Mouse (Mus musculus) spleen, adult 2 months (tissue): ENCODE measurements at regions not wholly inside any gene's neighbourhood (a gene's known extent, or its start where the extent isn't known, plus 50 kb on each side); places are given as distances from the start of the nearest gene placed in this dataset.

ENCODE experiments used
- CTCF ChIP-seq: fragments of 200-500 bp; IDR thresholded peaks from 2 replicates; pipeline ENCODE4 v1.5.1; 2011; ENCODE audit warnings: mild to moderate bottlenecking, inconsistent platforms; ENCODE audit not compliant: insufficient read depth, insufficient read length, insufficient replicate concordance; ENCODE audit errors: extremely low read depth
- POLR2A ChIP-seq: fragments of 200-500 bp; IDR thresholded peaks from 2 replicates; pipeline ENCODE4 v1.6.1; 2011; ENCODE audit warnings: low read depth, low read length, inconsistent platforms

DNA sequence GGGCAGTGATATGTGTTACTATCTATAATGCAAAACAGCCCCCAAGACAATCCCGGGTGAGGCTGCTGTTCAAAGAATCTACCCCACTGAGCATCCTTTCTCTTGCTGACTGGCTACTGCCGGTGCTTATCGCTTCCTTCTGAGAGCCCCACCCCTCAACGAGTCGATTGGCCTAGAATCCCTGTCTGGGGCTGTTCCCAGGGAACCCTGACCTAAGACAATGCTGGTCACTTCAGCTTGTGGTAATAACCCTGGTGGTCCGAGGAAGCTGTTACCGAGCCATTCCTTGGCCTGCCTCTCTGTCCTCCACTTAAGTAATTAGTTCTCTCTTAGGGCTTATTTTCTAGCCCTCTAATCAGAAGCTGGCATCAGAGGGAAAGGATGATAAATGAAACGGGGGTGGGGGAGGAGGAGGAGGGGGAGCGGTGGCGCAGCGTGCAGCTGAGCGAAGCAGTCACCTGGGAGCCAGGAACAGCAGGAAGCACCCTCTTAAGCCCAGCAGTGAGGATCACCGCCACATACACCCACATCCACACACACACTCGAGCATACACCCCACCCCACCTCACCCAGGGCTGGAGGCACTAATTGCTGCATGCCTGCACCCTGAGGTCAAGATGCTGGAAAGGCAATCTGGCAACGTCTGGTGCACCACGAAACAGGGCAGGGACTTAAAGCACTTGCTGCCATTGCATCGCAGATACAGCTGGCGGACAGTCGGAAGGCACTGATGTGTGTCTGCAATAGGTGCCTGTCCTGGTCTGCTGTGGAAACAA is 65.1 kb upstream of the Bcor start:
- TF ChIP-seq CTCF (no peak), POLR2A (no peak)
